Mouse (Mus musculus): ENCODE data around the gene Nphp4. TPM values are rescaled to one million over a fixed set of nuclear protein-coding genes. Genes with fewer than 3 reads are reported as not detected.

Nphp4 gene
- polyA plus RNA-seq, 1 experiment from 2014 or later: 6.5 TPM

DNA sequence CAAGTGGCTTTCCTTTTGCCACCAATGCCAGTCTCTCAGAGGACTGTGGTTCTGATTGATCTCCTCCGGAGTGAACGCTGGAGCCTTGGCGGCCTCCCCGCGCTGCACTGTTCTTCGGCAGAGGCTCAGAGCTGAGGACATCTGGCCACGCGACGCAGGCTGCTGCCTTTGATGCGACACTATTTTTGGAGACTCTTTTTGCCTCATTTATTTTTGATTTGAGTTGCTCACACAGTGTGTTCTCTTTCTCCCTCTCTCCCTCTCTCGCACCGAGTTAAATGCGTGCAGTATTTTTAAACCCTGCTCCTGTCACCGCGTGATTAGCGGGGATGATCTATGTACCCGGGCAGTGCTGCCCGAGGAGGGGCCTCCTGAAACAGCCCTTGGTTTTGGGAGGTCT is 19.9 kb upstream of the Nphp4 start:
- Histone ChIP-seq H3K27me3 (ENCODE audit: poor library complexity, severe bottlenecking) (no peaks in the 10 kb centered on the region), H3K4me1 (peaks cover 8% of the 10 kb centered on the region), H3K4me3 (no peak overlapping the region), H3K27ac (no peak overlapping the region), H3K9me3 (no peaks in the 10 kb centered on the region), H3K36me3 (replicated peaks) (no peaks in the 10 kb centered on the region)
- DNase-seq (ENCODE audit: extremely low spot score, low spot score): no peak
- 89% methylated on average over 18 of the region's 18 CpGs for WGBS

DNA sequence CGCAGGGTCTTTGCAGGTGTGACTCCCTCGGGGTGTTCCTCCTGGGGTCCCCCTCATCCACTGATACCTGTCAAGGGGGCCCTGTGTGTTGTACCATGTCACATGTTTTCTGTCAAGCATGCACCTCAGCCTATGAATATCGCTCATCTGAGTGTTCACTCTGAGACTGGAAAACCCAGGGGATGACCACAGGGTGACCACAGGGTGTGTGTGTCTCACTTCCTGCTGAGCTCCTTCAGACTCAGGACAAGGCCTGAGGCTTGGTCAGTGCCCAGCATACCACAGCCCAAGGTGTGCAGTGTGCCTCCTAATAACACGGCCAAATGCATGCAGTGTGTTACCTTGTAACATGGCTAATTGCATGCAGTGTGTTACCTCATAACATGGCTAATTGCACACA is 18.8 kb upstream of the Nphp4 start:
- H3K27me3 ChIP-seq (ENCODE audit: poor library complexity, severe bottlenecking): no peaks in the 10 kb centered on the region
- H3K9me3 ChIP-seq: no peaks in the 10 kb centered on the region
- peaks cover 12% of the 10 kb centered on the region for H3K4me1 ChIP-seq
- no peak overlapping the region for H3K27ac ChIP-seq
- 97% methylated on average over 4 of the region's 4 CpGs for WGBS
- no peak overlapping the region for H3K4me3 ChIP-seq
- no peak for DNase-seq (ENCODE audit: extremely low spot score, low spot score)
- no peaks in the 10 kb centered on the region for H3K36me3 ChIP-seq (replicated peaks)

DNA sequence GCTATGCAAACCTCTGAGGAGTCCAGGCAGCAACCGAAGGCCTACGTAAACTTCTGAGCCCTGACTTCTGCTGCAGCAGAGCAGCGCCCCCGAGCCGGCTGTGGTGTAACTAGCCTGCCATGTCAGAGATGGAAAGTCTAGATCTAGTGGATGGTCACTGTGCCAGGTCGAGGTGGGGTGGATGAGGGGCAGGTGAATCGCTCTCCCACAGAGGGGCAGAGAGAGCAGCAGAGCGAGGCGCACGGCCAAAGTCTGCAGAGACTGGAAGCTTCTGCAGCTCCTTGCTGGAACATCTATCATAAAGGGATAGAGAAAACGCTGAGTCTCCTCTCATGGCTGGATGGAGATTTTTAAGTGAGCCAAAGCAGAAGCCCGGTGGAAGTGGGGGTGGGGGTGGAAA is 14.0 kb upstream of the Nphp4 start:
- Histone ChIP-seq H3K36me3 (replicated peaks) (no peaks in the 10 kb centered on the region), H3K27me3 (ENCODE audit: poor library complexity, severe bottlenecking) (no peaks in the 10 kb centered on the region), H3K4me3 (no peak overlapping the region), H3K9me3 (no peaks in the 10 kb centered on the region), H3K4me1 (peaks cover 19% of the 10 kb centered on the region), H3K27ac (no peak overlapping the region)
- DNase-seq (ENCODE audit: extremely low spot score, low spot score): no peak
- whole genome bisulfite sequencing: 92% methylated on average over 12 of the region's 12 CpGs

DNA sequence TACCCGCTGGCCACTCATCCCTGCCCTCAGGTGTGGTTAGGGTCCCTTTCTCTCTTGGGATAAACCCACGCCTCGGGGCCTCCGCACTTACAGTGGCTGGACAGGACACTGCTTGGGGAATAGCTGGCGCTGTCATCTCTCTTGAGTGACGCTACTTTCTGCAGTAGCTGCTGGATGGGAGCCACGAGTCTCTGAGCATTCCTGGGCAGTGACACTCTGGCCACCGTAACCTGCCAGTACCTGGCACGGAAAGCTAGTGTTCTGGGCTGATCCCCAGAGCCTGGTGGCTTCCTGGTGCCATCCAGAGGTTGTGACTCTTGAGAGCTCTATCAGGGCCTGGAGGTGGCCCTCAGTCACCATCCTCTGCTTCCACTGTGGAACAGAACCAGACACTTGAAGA is 13.4 kb upstream of the Nphp4 start:
- H3K4me3 ChIP-seq: no peak overlapping the region
- H3K27ac ChIP-seq: 0 out of 2 replicates have a peak overlapping the region, but pooled peaks have one; percentile 16
- H3K4me1 ChIP-seq: peaks cover 19% of the 10 kb centered on the region
- no peaks in the 10 kb centered on the region for H3K9me3 ChIP-seq
- DNase-seq (ENCODE audit: extremely low spot score, low spot score): no peak
- no peaks in the 10 kb centered on the region for H3K27me3 ChIP-seq (ENCODE audit: poor library complexity, severe bottlenecking)
- 93% methylated on average over 9 of the region's 9 CpGs for WGBS
- H3K36me3 ChIP-seq (replicated peaks): no peaks in the 10 kb centered on the region

DNA sequence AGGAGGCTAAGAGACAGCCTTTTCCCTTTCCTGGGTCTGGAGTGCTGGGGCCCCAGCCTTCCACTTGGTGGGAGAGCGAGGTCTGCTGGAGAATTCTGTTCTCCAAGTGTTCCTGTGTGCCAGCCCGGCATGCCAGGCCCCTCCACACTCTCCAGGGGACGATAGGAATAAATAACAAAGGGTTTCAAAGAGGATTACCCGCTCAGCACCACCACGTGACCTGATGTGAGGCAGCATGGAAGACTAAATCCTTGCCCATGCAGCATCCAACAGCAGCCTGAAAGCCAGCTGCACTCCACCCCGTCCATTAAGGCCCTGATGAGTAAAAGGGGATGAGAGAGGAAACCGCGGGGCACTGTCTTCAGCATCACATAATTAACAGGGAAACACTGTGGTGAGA is 11.4 kb upstream of the Nphp4 start:
- Histone ChIP-seq H3K4me1 (peaks cover 19% of the 10 kb centered on the region), H3K27ac (peak overlapping the region; percentile 82), H3K36me3 (replicated peaks) (no peaks in the 10 kb centered on the region), H3K27me3 (ENCODE audit: poor library complexity, severe bottlenecking) (no peaks in the 10 kb centered on the region), H3K9me3 (no peaks in the 10 kb centered on the region), H3K4me3 (no peak overlapping the region)
- WGBS: 16% methylated on average over 8 of the region's 8 CpGs
- DNase-seq (ENCODE audit: extremely low spot score, low spot score): peak; percentile 49

DNA sequence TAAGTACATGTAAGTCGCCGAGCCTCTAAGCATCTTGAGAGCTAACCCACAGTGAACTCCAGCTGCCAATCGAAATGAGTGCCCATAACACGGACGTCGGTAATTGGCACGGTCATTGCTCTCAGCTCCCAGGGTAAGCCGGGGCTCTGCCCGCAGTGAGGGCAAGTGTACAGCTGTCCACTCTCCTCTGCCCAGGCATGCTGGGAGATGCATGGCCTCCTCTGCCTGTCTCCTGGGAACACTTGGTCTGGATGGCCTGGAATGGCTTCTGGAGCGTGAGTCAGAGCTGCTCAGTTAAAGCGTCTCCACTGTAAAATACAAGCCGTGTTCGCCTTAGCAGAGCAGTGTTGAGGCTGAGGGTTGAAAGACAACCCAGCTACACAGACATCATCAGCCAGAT is 9.9 kb upstream of the Nphp4 start:
- Histone ChIP-seq H3K9me3 (peaks cover 4% of the 10 kb centered on the region), H3K36me3 (replicated peaks) (no peaks in the 10 kb centered on the region), H3K27ac (peak overlapping the region; percentile 25; the same call in 1 of the 2 replicates), H3K27me3 (ENCODE audit: poor library complexity, severe bottlenecking) (no peaks in the 10 kb centered on the region), H3K4me3 (no peak overlapping the region), H3K4me1 (peaks cover 19% of the 10 kb centered on the region)
- DNase-seq (ENCODE audit: extremely low spot score, low spot score): no peak
- WGBS: 93% methylated on average over 13 of the region's 13 CpGs

DNA sequence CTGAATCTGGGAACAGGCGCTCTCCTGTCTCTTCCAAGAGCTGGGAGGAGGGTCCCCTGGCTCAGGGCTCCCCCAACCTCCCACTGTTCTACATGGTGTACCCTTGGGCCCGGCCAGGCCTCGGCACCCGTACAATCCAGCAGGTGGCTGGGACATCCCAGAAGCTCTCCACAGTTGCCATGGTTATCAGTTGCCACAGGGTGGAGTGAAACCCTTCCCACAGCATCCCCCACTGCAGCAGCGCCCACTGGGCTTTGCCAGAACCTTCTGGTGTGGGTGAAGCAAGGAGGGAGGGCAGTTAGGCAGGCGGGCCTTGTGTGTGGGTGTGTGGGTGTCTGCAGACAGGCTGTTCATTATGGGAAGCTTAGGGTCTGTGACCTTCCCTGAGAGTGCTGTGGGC is 8.6 kb upstream of the Nphp4 start:
- peaks cover 15% of the 10 kb centered on the region for H3K4me1 ChIP-seq
- H3K27ac ChIP-seq: peak overlapping the region; percentile 15; the same call in 1 of the 2 replicates
- H3K36me3 ChIP-seq (replicated peaks): peaks cover 10% of the 10 kb centered on the region; the same call in 1 of the 2 replicates
- no peak for DNase-seq (ENCODE audit: extremely low spot score, low spot score)
- 84% methylated on average over 6 of the region's 6 CpGs for WGBS
- H3K4me3 ChIP-seq: no peak overlapping the region
- peaks cover 18% of the 10 kb centered on the region for H3K9me3 ChIP-seq
- no peaks in the 10 kb centered on the region for H3K27me3 ChIP-seq (ENCODE audit: poor library complexity, severe bottlenecking)

DNA sequence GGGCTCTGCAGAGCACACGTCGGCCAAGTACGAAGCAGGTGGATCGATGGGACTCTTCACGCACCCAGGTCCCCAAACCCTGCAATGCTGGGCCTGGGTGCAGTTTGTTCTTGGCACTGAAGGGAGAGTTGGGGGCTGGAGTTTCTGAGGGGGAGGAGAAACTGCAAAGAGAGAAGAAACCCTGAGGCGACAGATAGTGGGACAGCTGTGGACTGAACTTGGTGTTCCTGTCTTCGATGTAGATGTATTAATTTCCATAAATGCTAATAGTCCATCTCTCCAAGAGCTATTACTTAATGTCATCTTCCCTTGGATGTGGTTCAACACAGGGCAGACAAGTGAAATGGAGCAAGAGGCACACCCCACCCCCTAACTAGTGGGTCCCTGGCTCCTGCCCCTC is 565 bp upstream of the Nphp4 start:
- peaks cover 29% of the 10 kb centered on the region for H3K27me3 ChIP-seq (ENCODE audit: poor library complexity, severe bottlenecking)
- H3K9me3 ChIP-seq: peaks cover 18% of the 10 kb centered on the region
- H3K27ac ChIP-seq: no peak overlapping the region
- peaks cover 28% of the 10 kb centered on the region for H3K4me1 ChIP-seq
- WGBS: 80% methylated on average over 7 of the region's 7 CpGs
- H3K4me3 ChIP-seq: peak overlapping the region; percentile 66; the same call in 1 of the 2 replicates
- DNase-seq (ENCODE audit: extremely low spot score, low spot score): no peak
- peaks cover 10% of the 10 kb centered on the region; the same call in 1 of the 2 replicates for H3K36me3 ChIP-seq (replicated peaks)

DNA sequence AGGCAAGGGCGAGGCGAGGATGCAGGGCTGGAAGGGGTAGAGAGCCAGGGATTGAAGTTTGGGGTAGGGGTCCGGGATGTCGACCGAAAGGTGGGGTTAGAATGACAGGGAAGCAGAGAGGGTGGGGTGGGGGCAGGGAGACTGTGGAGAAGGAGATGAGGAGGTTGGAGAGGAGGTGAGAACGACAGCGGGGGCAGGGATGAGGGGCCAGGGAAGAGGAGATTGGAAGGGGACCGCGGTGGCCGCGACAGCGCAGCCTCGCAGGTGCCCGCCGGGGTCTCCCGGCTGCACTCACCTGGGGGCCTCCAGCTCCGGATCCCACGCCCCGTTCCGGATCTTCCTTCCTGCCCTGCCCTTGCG is 580 bp downstream of the Nphp4 start:
- Histone ChIP-seq H3K36me3 (replicated peaks) (peaks cover 9% of the 10 kb centered on the region; the same call in 1 of the 2 replicates), H3K27ac (peak overlapping the region; percentile 98), H3K9me3 (peaks cover 9% of the 10 kb centered on the region; the same call in 1 of the 2 replicates), H3K4me1 (peaks cover 28% of the 10 kb centered on the region), H3K4me3 (peak overlapping the region; percentile 66), H3K27me3 (ENCODE audit: poor library complexity, severe bottlenecking) (peaks cover 29% of the 10 kb centered on the region)
- no peak for DNase-seq (ENCODE audit: extremely low spot score, low spot score)
- 0% methylated on average over 18 of the region's 21 CpGs for WGBS

DNA sequence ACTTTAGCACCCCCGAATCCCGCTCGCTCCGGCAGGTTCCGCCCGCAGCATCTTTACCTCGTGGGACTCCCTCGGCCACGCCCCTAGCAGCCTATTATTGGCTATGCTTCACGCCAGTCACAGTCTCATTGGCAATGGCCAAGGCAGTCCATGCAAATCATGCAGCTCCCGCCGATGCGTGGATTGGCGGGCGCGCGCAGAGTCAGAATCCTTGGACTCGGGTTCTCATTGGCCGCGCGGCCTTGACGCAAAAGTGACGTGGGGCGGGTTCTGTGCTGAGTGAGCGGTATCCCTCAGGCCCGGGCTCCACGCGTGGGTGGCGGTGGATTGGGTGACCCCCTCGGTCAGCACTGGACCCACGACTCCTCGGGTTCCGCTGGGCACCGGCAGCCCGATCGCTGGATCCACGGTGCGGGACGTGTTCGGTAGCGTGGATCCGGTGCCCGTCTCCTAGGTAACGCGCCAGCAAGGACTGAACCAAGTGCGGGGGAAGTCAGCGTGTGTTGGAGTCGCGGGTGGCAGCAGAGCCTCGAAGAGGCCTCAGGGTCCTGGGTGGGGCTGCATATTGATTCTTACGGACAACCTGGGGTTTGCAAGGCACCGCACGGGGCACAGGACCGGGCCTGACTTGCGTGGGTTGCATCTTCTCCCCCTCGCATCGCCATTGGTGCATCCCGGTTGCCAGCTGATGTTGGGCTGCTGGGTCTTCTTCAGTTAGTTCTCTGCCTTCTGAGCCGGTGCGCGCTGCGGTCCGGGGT is 1.1 kb downstream of the Nphp4 start, which contains the start of gene Kcnab2:
Kcnab2 (minus strand) TSS at position 406 of the 758 bp plus-strand sequence.
- DNase-seq (ENCODE audit: extremely low spot score, low spot score): peak; percentile 98
- Histone ChIP-seq H3K27ac (peak within 1 kb of the TSS; percentile 98), H3K36me3 (replicated peaks) (peaks cover 4% of the 10 kb centered on the region; the same call in 1 of the 2 replicates), H3K4me3 (peak within 1 kb of the TSS; percentile 66), H3K4me1 (peaks cover 28% of the 10 kb centered on the region), H3K9me3 (peaks cover 3% of the 10 kb centered on the region; the same call in 1 of the 2 replicates), H3K27me3 (ENCODE audit: poor library complexity, severe bottlenecking) (peaks cover 29% of the 10 kb centered on the region)
- under 1% methylated on average over 63 of the region's 63 CpGs for WGBS

DNA sequence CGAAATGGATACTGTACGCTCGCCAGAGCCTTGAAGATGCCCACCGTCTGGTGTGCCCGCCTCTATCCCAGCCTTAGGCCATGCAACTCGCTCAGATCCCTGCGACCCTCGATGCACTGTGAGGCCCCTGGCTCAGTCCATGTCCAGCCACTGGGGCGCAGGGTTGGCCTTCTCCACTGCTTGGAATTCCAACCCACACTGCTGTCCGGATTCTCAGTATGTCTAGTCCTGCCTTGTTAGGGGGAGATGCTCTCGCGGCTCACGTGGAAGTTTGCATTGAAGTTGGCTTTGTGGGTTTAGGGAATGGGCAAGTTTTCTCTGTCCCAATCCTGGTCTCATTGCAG is 1.7 kb downstream of the Nphp4 start:
- Histone ChIP-seq H3K4me1 (peaks cover 28% of the 10 kb centered on the region), H3K9me3 (no peaks in the 10 kb centered on the region), H3K4me3 (peak overlapping the region; percentile 66), H3K36me3 (replicated peaks) (no peaks in the 10 kb centered on the region), H3K27ac (peak overlapping the region; percentile 98), H3K27me3 (ENCODE audit: poor library complexity, severe bottlenecking) (peaks cover 29% of the 10 kb centered on the region)
- 1% methylated on average over 13 of the region's 13 CpGs for WGBS
- DNase-seq (ENCODE audit: extremely low spot score, low spot score): no peak

DNA sequence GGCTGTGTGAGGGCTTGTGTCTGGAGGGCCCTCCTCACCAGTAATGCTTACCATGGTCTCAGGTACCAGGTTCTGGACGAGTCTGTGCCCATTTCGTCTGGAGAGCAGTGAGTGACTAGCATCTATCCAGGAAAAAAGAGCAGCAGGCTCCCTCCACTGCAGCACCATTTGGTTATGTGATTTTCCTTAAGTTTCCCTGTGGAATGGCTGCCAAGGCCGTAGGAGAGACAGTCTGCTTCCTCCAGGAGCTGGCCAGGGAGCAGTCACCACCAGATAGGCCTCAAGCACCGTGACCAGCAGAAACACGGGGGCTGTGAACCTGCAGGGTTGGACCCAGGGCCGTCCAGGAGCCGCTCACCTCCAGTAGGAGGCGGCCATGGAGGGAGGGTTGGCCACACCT is 3.9 kb downstream of the Nphp4 start:
- no peak for DNase-seq (ENCODE audit: extremely low spot score, low spot score)
- H3K27ac ChIP-seq: no peak overlapping the region
- peaks cover 18% of the 10 kb centered on the region for H3K27me3 ChIP-seq (ENCODE audit: poor library complexity, severe bottlenecking)
- H3K4me3 ChIP-seq: no peak overlapping the region
- WGBS: 61% methylated on average over 8 of the region's 8 CpGs
- H3K36me3 ChIP-seq (replicated peaks): peaks cover 6% of the 10 kb centered on the region; the same call in 1 of the 2 replicates
- no peaks in the 10 kb centered on the region for H3K9me3 ChIP-seq
- H3K4me1 ChIP-seq: peaks cover 28% of the 10 kb centered on the region

DNA sequence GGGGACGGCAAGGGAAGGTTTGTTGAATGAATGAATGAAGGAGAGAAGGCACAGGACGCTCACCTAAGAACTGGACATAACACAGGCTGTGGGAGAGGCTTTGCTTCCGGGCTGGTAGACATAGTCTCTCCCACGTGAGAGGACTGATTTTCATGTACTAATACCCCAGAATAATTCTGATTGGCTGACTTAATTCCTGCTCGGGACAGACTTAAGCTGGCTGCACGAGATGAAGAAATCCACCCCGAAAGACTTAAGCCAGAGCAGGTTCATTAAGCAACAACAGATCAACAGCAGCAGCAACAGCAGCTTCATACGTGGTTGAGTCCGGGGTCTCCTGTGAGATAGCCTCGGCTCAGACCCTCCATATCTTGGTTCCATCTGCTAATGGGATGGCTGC is 11.5 kb downstream of the Nphp4 start:
- Histone ChIP-seq H3K9me3 (no peaks in the 10 kb centered on the region), H3K36me3 (replicated peaks) (peaks cover 21% of the 10 kb centered on the region), H3K4me1 (no peaks in the 10 kb centered on the region), H3K27ac (no peak overlapping the region), H3K4me3 (no peak overlapping the region), H3K27me3 (ENCODE audit: poor library complexity, severe bottlenecking) (no peaks in the 10 kb centered on the region)
- WGBS: 90% methylated on average over 10 of the region's 10 CpGs
- no peak for DNase-seq (ENCODE audit: extremely low spot score, low spot score)

All from forebrain, embryonic 10.5 days (tissue).